Mouse (Mus musculus) liver, postnatal 0 days (tissue): ENCODE measurements around the gene Ppif.

Experiments
- CTCF ChIP-seq: sonication (generic); IDR thresholded peaks from 2 replicates; pipeline ENCODE4 v1.5.1; 2016; ENCODE audit warnings: antibody characterized with exemption, low read depth
- EP300 ChIP-seq: IDR thresholded peaks from 2 replicates; pipeline ENCODE4 v1.6.1; 2016; ENCODE audit warnings: antibody characterized with exemption, low read depth, mild to moderate bottlenecking

- TF ChIP-seq CTCF (no peak), EP300 (no peak)
Measured at GRCm38 (mm10) chr14:25719371-25719770, 25.4 kb downstream of the Ppif start.
